Mouse (Mus musculus) limb, embryonic 11.5 days (tissue): ENCODE results near the gene Gm7849. TPM values are rescaled to one million over a fixed set of nuclear protein-coding genes. Genes with fewer than 3 reads are reported as not detected.
"Not testable (repeated sequence)": the region's sequence is repeated elsewhere in the genome, so short reads cannot be mapped to it uniquely, and the experiment has no call there.

Source experiments
- ATAC-seq: fragments of 200-750 bp; cut with Nextera tagmentation; 2 replicates; pipeline ENCODE4 v1.8.0; 2017; ENCODE audit warnings: low read depth; ENCODE audit not compliant: insufficient number of reproducible peaks, low FRiP score, low TSS enrichment
- DNase-seq: peaks from one replicate; pipeline ENCODE4 v3.0.0-alpha.2; 2015; ENCODE audit warnings: low spot score
- H3K27ac ChIP-seq: fragments of 300-500 bp; sonication (generic); replicated peaks from 2 replicates; pipeline ENCODE4 v1.5.1; 2014; ENCODE audit warnings: low read depth, mild to moderate bottlenecking, low read length
- H3K27me3 ChIP-seq: fragments of 300-500 bp; sonication (generic); 2 replicates; pipeline ENCODE4 v1.6.1; 2014; ENCODE audit warnings: mild to moderate bottlenecking, low read length, mixed read lengths; ENCODE audit not compliant: control insufficient read depth, insufficient read depth
- H3K36me3 ChIP-seq: fragments of 300-500 bp; sonication (generic); 2 replicates; pipeline ENCODE4 v1.6.1; 2014; ENCODE audit warnings: mild to moderate bottlenecking, low read length, moderate library complexity, mixed read lengths; ENCODE audit not compliant: control insufficient read depth, insufficient read depth
- H3K4me1 ChIP-seq: fragments of 300-500 bp; sonication (generic); 2 replicates; pipeline ENCODE4 v1.6.1; 2014; ENCODE audit warnings: low read length, mixed read lengths; ENCODE audit not compliant: control insufficient read depth, insufficient read depth
- H3K4me2 ChIP-seq: fragments of 300-500 bp; sonication (generic); 2 replicates; pipeline ENCODE4 v1.6.1; 2014; ENCODE audit warnings: low read depth, mild to moderate bottlenecking, moderate library complexity; ENCODE audit not compliant: severe bottlenecking
- H3K4me3 ChIP-seq: fragments of 300-500 bp; sonication (generic); 2 replicates; pipeline ENCODE4 v1.5.1; 2014; ENCODE audit warnings: low read depth, low read length
- H3K9ac ChIP-seq: fragments of 300-500 bp; sonication (generic); 2 replicates; pipeline ENCODE4 v1.6.1; 2014; ENCODE audit warnings: mild to moderate bottlenecking, low read length
- H3K9me3 ChIP-seq: fragments of 300-500 bp; sonication (generic); 2 replicates; pipeline ENCODE4 v1.6.1; 2016; ENCODE audit warnings: low read length; ENCODE audit not compliant: control insufficient read depth
- WGBS: fragments of 180-500 bp; shearing (Covaris S2); extraction: QIAGEN DNeasy Blood & Tissue Kit; methylation state at CpG from one replicate; pipeline ENCODE4 v1.1.7; 2014; 5-methylcytosine and 5-hydroxymethylcytosine counted together
- polyA plus RNA-seq: library from polyadenylated mRNA; unstranded; fragments of >200 nt; fragmentation: Nextera tagmentation; extraction: Ambion mirVana; gene quantifications from 2 replicates; pipeline ENCODE4 v1.2.1, GENCODE M21; 2014

Gm7849 gene
- not detected in 2 replicates for polyA plus RNA-seq

GRCm38 (mm10) chr8:21456460-21456859 lies at the start of gene Gm7849:
TSS of gene Gm7849 (minus strand) at chr8:21456560.
- not testable (repeated sequence) for H3K36me3 ChIP-seq, H3K9ac ChIP-seq, H3K4me3 ChIP-seq, H3K27me3 ChIP-seq, ATAC-seq, H3K27ac ChIP-seq, H3K9me3 ChIP-seq, H3K4me1 ChIP-seq, DNase-seq, H3K4me2 ChIP-seq
- no CpG with 5 or more reads among the region's 1 CpGs for WGBS

- not testable (repeated sequence) for H3K4me1 ChIP-seq, H3K4me2 ChIP-seq, H3K36me3 ChIP-seq, H3K27me3 ChIP-seq, H3K4me3 ChIP-seq, H3K9ac ChIP-seq, H3K9me3 ChIP-seq, DNase-seq, H3K27ac ChIP-seq, ATAC-seq
- WGBS = no CpG with 5 or more reads among the region's 1 CpGs
Measured at GRCm38 (mm10) chr8:21427111-21427510, 29.2 kb downstream of the Gm7849 start, which contains the start of gene Defa36. TSS of gene Defa36 (plus strand) at chr8:21427411.

Other genes with a start within 250 kb of the Gm7849 start
- not detected in 2 replicates for gene Gm15292, start 206.8 kb downstream of the Gm7849 start, polyA plus RNA-seq
- not detected in 2 replicates for gene Defa27, start 141.0 kb downstream of the Gm7849 start, polyA plus RNA-seq
- gene Defa29, start 129.5 kb downstream of the Gm7849 start, polyA plus RNA-seq = not detected in 2 replicates
- gene Defa2, start 78.0 kb downstream of the Gm7849 start, polyA plus RNA-seq = not detected in 2 replicates
- gene Defa33, start 64.7 kb downstream of the Gm7849 start, polyA plus RNA-seq = not detected in 2 replicates
- gene Defa36, start 29.1 kb downstream of the Gm7849 start, polyA plus RNA-seq = not detected in 2 replicates
- not detected in 2 replicates for gene Defa20, start 52.7 kb upstream of the Gm7849 start, polyA plus RNA-seq
- gene Defa32, start 72.5 kb upstream of the Gm7849 start, polyA plus RNA-seq = not detected in 2 replicates
- gene Defa37, start 108.8 kb upstream of the Gm7849 start, polyA plus RNA-seq = not detected in 2 replicates
- not detected in 2 replicates for gene Defa28, start 126.4 kb upstream of the Gm7849 start, polyA plus RNA-seq
- not detected in 2 replicates for gene Gm7861, start 137.9 kb upstream of the Gm7849 start, polyA plus RNA-seq
- not detected in 2 replicates for gene Defa26, start 161.6 kb upstream of the Gm7849 start, polyA plus RNA-seq
- gene Defa17, start 199.2 kb upstream of the Gm7849 start, polyA plus RNA-seq = not detected in 2 replicates
- gene Defa34, start 209.2 kb upstream of the Gm7849 start, polyA plus RNA-seq = not detected in 2 replicates
- gene AY761184, start 247.1 kb upstream of the Gm7849 start, polyA plus RNA-seq = not detected in 2 replicates